Mouse (Mus musculus) liver, embryonic 12.5 days (tissue): Measurements from ENCODE around the gene Sult2b1. TPM values are rescaled to one million over a fixed set of nuclear protein-coding genes. Genes with fewer than 3 reads are reported as not detected.

Experiments used
- polyA plus RNA-seq: library from polyadenylated mRNA; unstranded; fragments of >200 nt; fragmentation: Nextera tagmentation; extraction: Ambion mirVana; gene quantifications from 2 replicates; pipeline ENCODE4 v1.2.1, GENCODE M21; 2016

The Sult2b1 gene
- polyA plus RNA-seq, 1 experiment from 2014 or later, result 0.81 TPM

Other genes with a start within 250 kb of the Sult2b1 start
- 1.5 and 1.8 TPM in 2 replicates for gene Hsd17b14, start 229.8 kb downstream of the Sult2b1 start, polyA plus RNA-seq
- 50.4 and 54.7 TPM in 2 replicates for gene Bcat2, start 214.5 kb downstream of the Sult2b1 start, polyA plus RNA-seq
- not detected in 2 replicates for gene Fgf21, start 169.2 kb downstream of the Sult2b1 start, polyA plus RNA-seq
- 0.15 TPM in 1 of 2 replicates, not detected in the other for gene Fut1, start 167.4 kb downstream of the Sult2b1 start, polyA plus RNA-seq
- gene Izumo1, start 162.9 kb downstream of the Sult2b1 start, polyA plus RNA-seq, result 0.20 and 0.23 TPM in 2 replicates
- gene Rasip1, start 157.2 kb downstream of the Sult2b1 start, polyA plus RNA-seq, result 10.5 and 11.8 TPM in 2 replicates
- 0.69 and 0.81 TPM in 2 replicates for gene Mamstr, start 144.7 kb downstream of the Sult2b1 start, polyA plus RNA-seq
- gene Fut2, start 118.3 kb downstream of the Sult2b1 start, polyA plus RNA-seq, result 0.05 TPM in 1 of 2 replicates, not detected in the other
- gene Ntn5, start 100.6 kb downstream of the Sult2b1 start, polyA plus RNA-seq, result not detected in 2 replicates
- 0.11 and 0.18 TPM in 2 replicates for gene Sec1, start 90.3 kb downstream of the Sult2b1 start, polyA plus RNA-seq
- gene Car11, start 84.8 kb downstream of the Sult2b1 start, polyA plus RNA-seq, result 0.93 and 1.0 TPM in 2 replicates
- gene Dbp, start 79.6 kb downstream of the Sult2b1 start, polyA plus RNA-seq, result 1.1 and 1.8 TPM in 2 replicates
- gene Rpl18, start 69.2 kb downstream of the Sult2b1 start, polyA plus RNA-seq, result 892 and 939 TPM in 2 replicates
- 14.8 and 16.1 TPM in 2 replicates for gene Sphk2, start 66.7 kb downstream of the Sult2b1 start, polyA plus RNA-seq
- gene Fam83e, start 63.5 kb downstream of the Sult2b1 start, polyA plus RNA-seq, result 0.67 and 0.81 TPM in 2 replicates
- gene Spaca4, start 58.9 kb downstream of the Sult2b1 start, polyA plus RNA-seq, result not detected in 2 replicates
- gene Lmtk3, start 931 bp downstream of the Sult2b1 start, polyA plus RNA-seq, result 0.10 and 0.32 TPM in 2 replicates
- 47.1 and 54.2 TPM in 2 replicates for gene Cyth2, start 29.9 kb upstream of the Sult2b1 start, polyA plus RNA-seq
- 0.27 and 0.50 TPM in 2 replicates for gene Kcnj14, start 40.1 kb upstream of the Sult2b1 start, polyA plus RNA-seq
- gene Grwd1, start 46.3 kb upstream of the Sult2b1 start, polyA plus RNA-seq, result 61.4 and 67.0 TPM in 2 replicates
- 24.2 and 25.6 TPM in 2 replicates for gene Kdelr1, start 88.1 kb upstream of the Sult2b1 start, polyA plus RNA-seq
- 0.17 and 0.24 TPM in 2 replicates for gene Grin2d, start 93.7 kb upstream of the Sult2b1 start, polyA plus RNA-seq
- gene Syngr4, start 112.0 kb upstream of the Sult2b1 start, polyA plus RNA-seq, result 0.68 and 0.94 TPM in 2 replicates
- 3.8 and 3.9 TPM in 2 replicates for gene Tmem143, start 112.3 kb upstream of the Sult2b1 start, polyA plus RNA-seq
- 61.6 and 68.2 TPM in 2 replicates for gene Emp3, start 136.7 kb upstream of the Sult2b1 start, polyA plus RNA-seq
- gene Ccdc114, start 139.4 kb upstream of the Sult2b1 start, polyA plus RNA-seq, result 1.6 and 2.0 TPM in 2 replicates
- gene Abcc6, start 245.6 kb upstream of the Sult2b1 start, polyA plus RNA-seq, result 4.9 and 5.3 TPM in 2 replicates
- gene Nomo1, start 249.0 kb upstream of the Sult2b1 start, polyA plus RNA-seq, result 48.0 and 52.5 TPM in 2 replicates